Mouse (Mus musculus) stomach, postnatal 0 days (tissue): ENCODE measurements around the gene Ptprn2.

Experiments
- CTCF ChIP-seq: IDR thresholded peaks from 2 replicates; pipeline ENCODE4 v1.5.1; 2016; ENCODE audit warnings: antibody characterized with exemption, low read depth, mild to moderate bottlenecking, moderate library complexity
- EP300 ChIP-seq: optimal IDR thresholded peaks from 2 replicates; pipeline ENCODE3; 2016; ENCODE audit warnings: antibody characterized with exemption

GRCm38 (mm10) chr12:117312079-117312478, 826.6 kb downstream of the Ptprn2 start:
- TF ChIP-seq EP300 (no peak), CTCF (no peak)
